Mouse (Mus musculus) G1E (cell line): ENCODE results near the gene Trpt1. TPM values are rescaled to one million over a fixed set of nuclear protein-coding genes. Genes with fewer than 3 reads are reported as not detected.

ENCODE experiments used
- ATAC-seq: 2 replicates; pipeline ENCODE4 v1.8.0; 2016; ENCODE audit warnings: mild to moderate bottlenecking; ENCODE audit not compliant: insufficient number of reproducible peaks, poor library complexity, low FRiP score, severe bottlenecking; ENCODE audit errors: extremely low read depth
- DNase-seq: peaks from one replicate; pipeline ENCODE4 v3.0.0; 2012; ENCODE audit warnings: low spot score
- H3K27me3 ChIP-seq: 2 replicates; pipeline ENCODE4 v1.6.1; 2012; ENCODE audit warnings: mild to moderate bottlenecking, low read length, inconsistent platforms; ENCODE audit not compliant: insufficient read depth
- H3K36me3 ChIP-seq: replicated peaks from 2 replicates; pipeline ENCODE3; 2012; ENCODE audit warnings: mild to moderate bottlenecking, inconsistent platforms
- H3K4me1 ChIP-seq: 2 replicates; pipeline ENCODE4 v1.6.1; 2012; ENCODE audit warnings: low read depth, low read length, inconsistent platforms, mixed read lengths; ENCODE audit not compliant: insufficient read depth
- H3K4me3 ChIP-seq: 2 replicates; pipeline ENCODE4 v1.5.1; 2012; ENCODE audit warnings: low read depth, mild to moderate bottlenecking, inconsistent platforms, low read length, moderate library complexity, mixed read lengths
- H3K9me3 ChIP-seq: replicated peaks from 2 replicates; pipeline ENCODE4 v1.6.1; 2012; ENCODE audit warnings: inconsistent platforms
- CTCF ChIP-seq: IDR thresholded peaks from 2 replicates; pipeline ENCODE4 v1.5.1; 2012; ENCODE audit warnings: low read depth, low read length, inconsistent platforms, mixed read lengths
- GATA1 ChIP-seq: IDR thresholded peaks from 2 replicates; pipeline ENCODE4 v1.6.1; 2012; ENCODE audit warnings: borderline replicate concordance, low read length, inconsistent platforms, mixed read lengths
- GATA2 ChIP-seq: IDR thresholded peaks from 2 replicates; pipeline ENCODE4 v1.6.1; 2012; ENCODE audit warnings: low read depth, low read length, inconsistent platforms, borderline replicate concordance
- POLR2AphosphoS5 ChIP-seq: IDR thresholded peaks from 2 replicates; pipeline ENCODE4 v1.6.1; 2012; ENCODE audit warnings: low read depth, low read length, inconsistent platforms; ENCODE audit not compliant: insufficient replicate concordance
- TAL1 ChIP-seq: conservative IDR thresholded peaks from 2 replicates; pipeline ENCODE4 v1.6.1; 2012; ENCODE audit warnings: low read depth, low read length, inconsistent platforms, mixed read lengths
- polyA plus RNA-seq: library from polyadenylated mRNA; stranded (reverse); fragments of >175 nt; gene quantifications from 2 replicates; pipeline ENCODE4 v1.2.3, GENCODE M21; 2012
- total RNA-seq, 2 experiments: library from RNA; stranded (forward) in 1 of 2; stranded (reverse) in 1 of 2; fragments of 200-1000 nt in 1 of 2; fragments of >200 nt in 1 of 2; fragmentation: Nextera tagmentation in 1 of 2; gene quantifications; 2 replicates each; pipeline ENCODE4 v1.2.3; 2014 to 2017

Gene Trpt1
- total and polyA plus RNA-seq, 3 experiments = 1.2 to 2.6 (median 1.6) TPM

GRCm38 (mm10) chr19:6969291-6969664 is 26.7 kb upstream of the Trpt1 start:
- TF ChIP-seq TAL1 (no peak), POLR2AphosphoS5 (no peak), GATA1 (no peak), GATA2 (no peak), CTCF (no peak)
- DNase-seq = no peak

GRCm38 (mm10) chr19:6969665-6970381 is 26.1 kb upstream of the Trpt1 start:
- Histone ChIP-seq H3K27me3 (no peaks in the 10 kb centered on the region), H3K9me3 (no peaks in the 10 kb centered on the region), H3K4me3 (peak overlapping the region; percentile 80), H3K4me1 (peaks cover 84% of the 10 kb centered on the region), H3K36me3 (peaks cover 25% of the 10 kb centered on the region)
- DNase-seq (peak; percentile 87), ATAC-seq (no peak)
- TF ChIP-seq CTCF (peak; percentile 31), GATA2 (no peak)

More at GRCm38 (mm10) chr19:6969291-6969664, 26.7 kb upstream of the Trpt1 start:
- Histone ChIP-seq H3K27me3 (no peaks in the 10 kb centered on the region), H3K9me3 (no peaks in the 10 kb centered on the region), H3K4me3 (peak overlapping the region; percentile 80), H3K36me3 (peaks cover 31% of the 10 kb centered on the region), H3K4me1 (peaks cover 85% of the 10 kb centered on the region)
- no peak for ATAC-seq

DNA sequence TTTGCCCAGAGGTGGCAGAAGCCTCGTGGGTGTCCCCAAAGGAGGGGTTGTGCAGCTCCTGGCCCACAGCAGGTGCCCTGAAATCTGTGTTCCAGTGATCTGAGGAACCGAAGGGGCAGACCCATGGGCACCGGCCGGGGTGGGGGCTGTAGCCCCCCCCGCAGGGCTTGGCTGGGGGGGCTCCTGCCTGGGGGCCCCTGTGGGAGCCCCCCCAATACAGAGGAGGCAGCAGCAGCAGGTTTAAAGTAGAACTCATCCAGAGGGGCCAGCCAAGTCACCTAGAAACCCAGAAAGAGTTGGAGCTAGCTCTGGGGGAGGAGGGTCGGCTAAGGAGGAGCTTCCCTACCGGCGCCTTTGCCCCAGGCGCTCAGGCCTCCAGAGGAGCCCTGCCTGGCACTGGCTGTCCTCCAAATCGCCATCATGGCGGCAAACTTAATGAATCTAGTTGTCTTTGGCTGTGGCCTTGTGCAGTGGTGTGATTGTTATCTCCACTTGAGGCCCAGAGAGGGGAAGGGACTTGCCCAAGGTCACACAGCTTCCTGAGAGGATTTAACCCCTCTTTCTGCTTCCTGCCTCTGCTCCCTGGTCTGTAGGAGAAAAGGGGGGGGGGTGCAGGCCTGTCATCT is 25.4 kb upstream of the Trpt1 start:
- TF ChIP-seq GATA2 = no peak
- no peak for TF ChIP-seq CTCF
- no peak for TF ChIP-seq POLR2AphosphoS5
- TF ChIP-seq TAL1 = no peak
- no peak for TF ChIP-seq GATA1
- DNase-seq = peak; percentile 28
- peak overlapping the region; percentile 80; the same call in 1 of the 2 replicates for H3K4me3 ChIP-seq
- H3K27me3 ChIP-seq = no peaks in the 10 kb centered on the region
- H3K9me3 ChIP-seq = no peaks in the 10 kb centered on the region
- H3K4me1 ChIP-seq = peaks cover 81% of the 10 kb centered on the region
- no peak for ATAC-seq
- H3K36me3 ChIP-seq = peaks cover 18% of the 10 kb centered on the region

- no peaks in the 10 kb centered on the region for H3K27me3 ChIP-seq
- no peak for TF ChIP-seq GATA1
- TF ChIP-seq CTCF = no peak
- no peak for TF ChIP-seq GATA2
- TF ChIP-seq TAL1 = no peak
- TF ChIP-seq POLR2AphosphoS5 = no peak
- DNase-seq (no peak), ATAC-seq (no peak)
- H3K9me3 ChIP-seq = no peaks in the 10 kb centered on the region
- H3K4me1 ChIP-seq = peaks cover 86% of the 10 kb centered on the region
- H3K36me3 ChIP-seq = peaks cover 16% of the 10 kb centered on the region
- H3K4me3 ChIP-seq = no peak overlapping the region
Observed at GRCm38 (mm10) chr19:6971644-6972043, 24.3 kb upstream of the Trpt1 start.

DNA sequence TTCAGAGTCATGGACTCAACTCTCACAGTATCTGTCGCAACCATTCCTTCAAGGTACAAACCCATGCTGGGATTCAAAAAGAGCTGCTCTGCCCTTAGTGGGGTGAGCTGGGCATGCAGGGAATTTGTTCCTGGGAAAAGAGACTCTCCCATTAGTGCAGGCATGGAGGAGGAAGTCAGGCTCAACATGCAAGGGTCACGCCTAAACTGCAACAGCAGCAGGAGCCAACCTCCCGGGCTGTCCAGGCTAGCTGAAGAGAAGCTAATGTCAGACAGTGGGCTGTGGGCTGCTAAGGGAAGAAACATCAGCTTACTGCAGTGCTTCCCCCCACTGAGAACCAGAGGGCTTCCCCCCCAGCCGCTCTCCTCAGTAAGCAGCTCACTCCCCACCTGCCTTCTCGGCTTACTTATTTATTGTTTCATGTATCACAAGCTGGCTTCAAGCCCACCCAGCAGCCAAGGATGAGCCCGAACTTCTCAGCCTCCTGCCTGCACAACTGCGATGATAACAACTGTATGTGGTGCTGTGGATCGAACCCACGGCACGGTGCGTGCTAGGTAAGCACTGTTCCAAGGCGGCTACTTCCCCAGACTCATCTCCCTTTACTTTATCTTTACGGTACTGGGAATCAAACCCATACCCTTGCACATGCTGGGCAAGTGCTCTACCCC is 23.5 kb upstream of the Trpt1 start:
- no peak for ATAC-seq
- H3K9me3 ChIP-seq = no peaks in the 10 kb centered on the region
- TF ChIP-seq CTCF (no peak), GATA2 (no peak), GATA1 (no peak), POLR2AphosphoS5 (no peak), TAL1 (no peak)
- no peaks in the 10 kb centered on the region for H3K27me3 ChIP-seq
- no peak overlapping the region for H3K4me3 ChIP-seq
- H3K4me1 ChIP-seq = peaks cover 87% of the 10 kb centered on the region
- peaks cover 18% of the 10 kb centered on the region for H3K36me3 ChIP-seq
- no peak for DNase-seq

DNA sequence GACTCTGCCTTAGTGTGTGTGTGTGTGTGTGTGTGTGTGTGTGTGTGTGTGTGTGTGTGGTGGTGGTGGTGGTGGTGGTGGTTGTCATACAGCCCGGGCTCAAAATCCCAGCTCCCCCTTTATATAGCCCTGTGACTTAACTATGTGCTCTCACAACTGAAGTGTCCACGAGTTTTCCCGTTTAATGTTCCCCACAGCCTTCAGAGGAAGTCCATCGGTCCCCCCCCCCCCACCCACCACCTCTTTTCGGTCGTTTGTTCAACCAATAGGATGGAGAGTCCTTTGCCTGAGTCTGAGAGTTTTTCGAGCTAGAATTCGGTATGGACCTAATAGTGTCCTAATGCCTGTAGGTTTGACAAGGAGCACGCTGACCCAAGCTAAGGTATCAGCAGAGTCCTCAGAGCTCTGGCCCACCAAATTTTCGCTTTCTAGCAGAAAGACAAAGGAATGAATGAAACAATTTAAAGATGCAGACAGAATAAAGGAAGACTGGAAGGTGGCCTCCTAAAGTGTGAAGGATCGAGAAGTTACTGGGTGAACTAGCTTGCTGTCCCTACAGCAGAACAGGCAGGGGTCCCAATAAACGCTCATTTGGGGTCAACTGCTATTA is 22.2 kb upstream of the Trpt1 start:
- Histone ChIP-seq H3K4me1 (peaks cover 87% of the 10 kb centered on the region), H3K27me3 (no peaks in the 10 kb centered on the region), H3K36me3 (peaks cover 32% of the 10 kb centered on the region), H3K4me3 (peak overlapping the region; percentile 80), H3K9me3 (no peaks in the 10 kb centered on the region)
- no peak for DNase-seq
- no peak for ATAC-seq
- no peak for TF ChIP-seq POLR2AphosphoS5
- TF ChIP-seq CTCF = no peak
- no peak for TF ChIP-seq GATA1
- no peak for TF ChIP-seq GATA2
- TF ChIP-seq TAL1 = no peak
